Mouse (Mus musculus): ENCODE measurements around the gene Mtx2.

The Mtx2 gene

DNA sequence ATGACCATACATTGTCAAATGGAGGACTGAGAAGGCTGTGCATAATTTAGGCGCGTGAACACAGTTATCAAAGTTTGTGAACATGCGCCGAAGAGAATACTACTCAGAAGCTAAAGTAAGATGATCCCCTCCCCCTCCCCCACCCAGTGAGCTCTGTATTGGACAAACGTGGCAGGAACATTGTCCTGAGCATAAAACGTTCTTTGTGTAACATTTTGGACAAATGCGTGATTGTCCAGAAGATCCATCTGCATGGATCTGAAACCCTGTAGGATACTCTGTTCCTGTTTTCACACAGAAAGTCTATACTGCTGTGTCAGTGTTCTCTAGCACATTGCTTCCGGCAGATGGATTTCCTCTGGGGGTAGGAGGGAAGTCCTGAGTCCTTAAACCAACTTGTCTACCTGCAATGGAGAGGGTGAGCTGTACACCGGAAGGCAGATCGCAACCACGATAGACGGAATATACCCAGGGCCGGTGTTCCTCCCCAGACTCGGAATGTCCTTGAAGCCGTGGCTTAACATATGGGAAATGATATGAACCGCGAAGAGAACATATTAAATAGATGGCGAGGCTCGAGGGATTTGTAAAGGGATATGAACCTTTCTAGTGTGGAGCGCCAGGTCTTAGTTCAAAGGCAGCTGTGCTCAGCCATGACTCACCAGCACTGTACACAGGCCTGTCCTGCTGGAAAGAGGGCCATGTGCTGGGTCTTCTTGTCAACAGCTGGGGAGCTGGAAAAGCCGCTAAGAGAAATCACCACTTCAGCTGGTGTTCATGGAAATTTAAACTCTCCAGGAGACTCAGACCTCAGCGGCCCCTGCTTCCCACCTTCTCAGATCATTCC is 100.6 kb downstream of the Mtx2 start:
- DNase-seq = no peak
